Mouse (Mus musculus) liver, embryonic 16.5 days (tissue): ENCODE measurements around the gene Gm1673. TPM values are rescaled to one million over a fixed set of nuclear protein-coding genes. Genes with fewer than 3 reads are reported as not detected.

Experiments
- ATAC-seq: fragments of 200-750 bp; cut with Nextera tagmentation; 2 replicates; pipeline ENCODE4 v1.8.0; 2017; ENCODE audit warnings: low read depth, mild to moderate bottlenecking, moderate number of reproducible peaks, moderate library complexity
- H3K27ac ChIP-seq: fragments of 300-500 bp; sonication (generic); 2 replicates; pipeline ENCODE4 v1.5.1; 2014; ENCODE audit warnings: mild to moderate bottlenecking, low read length
- H3K27me3 ChIP-seq: fragments of 300-500 bp; sonication (generic); 2 replicates; pipeline ENCODE4 v1.6.1; 2014; ENCODE audit warnings: low read depth, low read length, mixed read lengths; ENCODE audit not compliant: control insufficient read depth, insufficient read depth
- H3K36me3 ChIP-seq: fragments of 300-500 bp; sonication (generic); 2 replicates; pipeline ENCODE4 v1.6.1; 2014; ENCODE audit warnings: mild to moderate bottlenecking; ENCODE audit not compliant: control insufficient read depth, insufficient read depth
- H3K4me1 ChIP-seq: fragments of 300-500 bp; sonication (generic); 2 replicates; pipeline ENCODE4 v1.6.1; 2014; ENCODE audit warnings: low read depth, low read length, mixed read lengths; ENCODE audit not compliant: control insufficient read depth
- H3K4me2 ChIP-seq: fragments of 300-500 bp; sonication (generic); 2 replicates; pipeline ENCODE4 v1.6.1; 2014; ENCODE audit warnings: low read depth, low read length, mixed read lengths
- H3K4me3 ChIP-seq: fragments of 300-500 bp; sonication (generic); 2 replicates; pipeline ENCODE4 v1.5.1; 2014; ENCODE audit warnings: low read depth, mild to moderate bottlenecking, low read length
- H3K9ac ChIP-seq: fragments of 300-500 bp; sonication (generic); 2 replicates; pipeline ENCODE4 v1.6.1; 2014; ENCODE audit warnings: low read depth, low read length
- H3K9me3 ChIP-seq: fragments of 300-500 bp; sonication (generic); replicated peaks from 2 replicates; pipeline ENCODE4 v1.6.1; 2016; ENCODE audit warnings: low read length; ENCODE audit not compliant: control insufficient read depth
- WGBS: fragments of 180-500 bp; shearing (Covaris S2); extraction: QIAGEN DNeasy Blood & Tissue Kit; methylation state at CpG from one replicate; pipeline ENCODE4 v1.1.7; 2014; ENCODE audit not compliant: insufficient replicate concordance; 5-methylcytosine and 5-hydroxymethylcytosine counted together
- polyA plus RNA-seq: library from polyadenylated mRNA; unstranded; fragments of >200 nt; fragmentation: Nextera tagmentation; extraction: Ambion mirVana; gene quantifications from 2 replicates; pipeline ENCODE4 v1.2.1, GENCODE M21; 2015

The Gm1673 gene
- polyA plus RNA-seq, 1 experiment from 2014 or later: 4.6 TPM

DNA sequence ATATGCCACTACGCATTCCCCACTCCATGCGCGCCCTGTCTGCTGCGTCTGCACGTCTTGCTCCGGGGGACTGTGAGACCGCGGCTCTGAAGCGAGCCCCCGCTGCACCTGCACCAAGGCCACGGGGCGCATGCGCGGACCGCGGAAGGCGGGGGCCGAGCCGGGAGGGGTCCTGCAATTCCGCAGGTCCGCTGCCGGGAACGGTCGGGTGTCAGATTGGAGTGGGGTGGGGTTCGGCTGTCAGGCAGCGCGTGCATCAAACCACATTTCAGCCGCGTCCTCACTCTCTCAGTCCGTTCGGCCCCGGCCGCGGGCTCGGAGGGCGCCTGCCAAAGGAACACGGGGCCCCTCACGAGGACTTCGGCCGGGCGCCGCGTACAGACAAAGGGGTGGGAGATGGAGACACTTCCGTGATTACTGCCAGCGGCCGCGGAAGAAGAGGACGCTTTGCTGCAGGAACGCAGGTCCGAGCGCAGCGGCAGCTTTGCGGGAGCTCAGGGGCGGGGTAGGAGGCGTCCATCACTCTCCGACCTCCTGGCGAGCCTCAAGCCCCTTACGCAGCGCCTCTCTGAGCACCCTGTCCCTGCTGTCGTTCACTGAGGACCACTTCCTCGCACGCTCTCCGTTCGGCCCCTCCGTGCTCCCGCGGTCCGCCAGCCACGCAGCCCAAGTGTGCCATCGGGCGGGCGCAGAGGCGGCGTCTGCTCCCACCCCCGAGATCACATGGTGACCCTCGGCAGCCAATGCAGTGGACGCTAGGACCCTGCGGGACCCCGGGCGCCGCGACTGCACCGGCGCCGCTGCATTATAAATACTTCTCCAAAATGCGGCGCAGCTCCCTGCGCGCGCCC is 12.8 kb downstream of the Gm1673 start, which contains the start of gene Nat8l:
Nat8l (plus strand) TSS at position 142 of the 851 bp plus-strand sequence.
- WGBS: under 1% methylated on average over 90 of the region's 90 CpGs
- Histone ChIP-seq H3K4me3 (peak within 1 kb of the TSS; percentile 60), H3K9ac (no peak within 1 kb of the TSS), H3K9me3 (no peaks in the 10 kb centered on the region), H3K4me2 (peak within 1 kb of the TSS; percentile 64), H3K27ac (no peak within 1 kb of the TSS; the same call in 1 of the 2 replicates), H3K4me1 (no peaks in the 10 kb centered on the region; the same call in none of the 2 replicates), H3K27me3 (peaks cover 50% of the 10 kb centered on the region), H3K36me3 (no peaks in the 10 kb centered on the region)
- 0 out of 2 replicates have a peak, but pooled peaks have one; percentile 35 for ATAC-seq

DNA sequence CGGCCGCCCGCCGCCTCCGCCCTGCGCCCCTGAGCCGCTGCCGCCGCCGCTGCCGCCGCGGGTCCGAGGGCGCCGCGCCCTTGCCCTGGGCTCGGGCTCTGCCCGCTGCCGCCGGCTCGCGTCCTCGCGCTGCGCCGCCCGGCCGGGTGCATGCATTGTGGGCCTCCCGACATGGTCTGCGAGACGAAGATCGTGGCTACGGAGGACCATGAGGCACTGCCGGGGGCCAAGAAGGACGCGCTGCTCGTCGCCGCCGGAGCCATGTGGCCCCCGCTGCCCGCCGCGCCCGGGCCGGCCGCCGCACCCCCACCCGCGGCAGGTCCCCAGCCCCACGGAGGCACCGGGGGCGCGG is 13.4 kb downstream of the Gm1673 start:
- under 1% methylated on average over 52 of the region's 55 CpGs for WGBS
- no peaks in the 10 kb centered on the region for H3K36me3 ChIP-seq
- H3K27ac ChIP-seq: no peak overlapping the region
- no peaks in the 10 kb centered on the region for H3K9me3 ChIP-seq
- H3K4me3 ChIP-seq: peak overlapping the region; percentile 60
- H3K4me1 ChIP-seq: no peaks in the 10 kb centered on the region; the same call in none of the 2 replicates
- ATAC-seq: no peak
- H3K9ac ChIP-seq: no peak overlapping the region
- peaks cover 50% of the 10 kb centered on the region for H3K27me3 ChIP-seq
- peak overlapping the region; percentile 64 for H3K4me2 ChIP-seq

DNA sequence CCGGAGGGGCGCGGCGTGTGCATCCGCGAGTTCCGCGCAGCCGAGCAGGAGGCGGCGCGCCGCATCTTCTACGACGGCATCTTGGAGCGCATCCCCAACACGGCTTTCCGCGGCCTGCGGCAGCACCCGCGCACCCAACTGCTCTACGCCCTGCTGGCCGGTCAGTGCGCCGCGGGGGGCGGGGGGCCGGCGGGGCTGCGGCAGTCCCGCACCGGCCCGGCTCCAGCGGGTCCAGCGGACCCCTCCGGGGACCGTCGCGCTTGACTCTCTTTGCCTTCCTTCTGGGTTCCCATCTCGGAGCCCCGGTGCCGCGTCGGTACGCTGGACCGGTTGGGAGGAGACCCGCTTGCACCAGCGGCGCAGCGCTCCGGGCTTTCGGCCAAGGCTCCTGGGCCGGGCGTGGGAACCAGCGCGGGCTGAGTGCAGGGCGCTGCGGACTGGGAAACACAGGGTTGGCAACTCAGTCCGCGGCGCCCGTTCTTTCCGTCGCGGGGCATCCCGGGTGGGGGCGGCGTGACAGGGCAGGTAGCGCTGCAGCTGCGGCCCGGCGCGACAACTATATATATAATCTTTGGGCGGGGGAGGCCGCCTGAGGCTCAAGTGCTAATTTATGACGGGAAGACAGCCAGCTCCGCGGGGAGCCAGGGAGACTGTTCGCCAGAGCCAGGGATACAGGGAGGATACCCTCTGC is 14.0 kb downstream of the Gm1673 start:
- H3K4me3 ChIP-seq: peak overlapping the region; percentile 60
- H3K4me1 ChIP-seq: no peaks in the 10 kb centered on the region; the same call in none of the 2 replicates
- H3K9me3 ChIP-seq: no peaks in the 10 kb centered on the region
- H3K36me3 ChIP-seq: no peaks in the 10 kb centered on the region
- peaks cover 50% of the 10 kb centered on the region for H3K27me3 ChIP-seq
- H3K27ac ChIP-seq: no peak overlapping the region
- no peak for ATAC-seq
- 1% methylated on average over 66 of the region's 80 CpGs for WGBS
- H3K4me2 ChIP-seq: peak overlapping the region; percentile 64
- H3K9ac ChIP-seq: no peak overlapping the region

DNA sequence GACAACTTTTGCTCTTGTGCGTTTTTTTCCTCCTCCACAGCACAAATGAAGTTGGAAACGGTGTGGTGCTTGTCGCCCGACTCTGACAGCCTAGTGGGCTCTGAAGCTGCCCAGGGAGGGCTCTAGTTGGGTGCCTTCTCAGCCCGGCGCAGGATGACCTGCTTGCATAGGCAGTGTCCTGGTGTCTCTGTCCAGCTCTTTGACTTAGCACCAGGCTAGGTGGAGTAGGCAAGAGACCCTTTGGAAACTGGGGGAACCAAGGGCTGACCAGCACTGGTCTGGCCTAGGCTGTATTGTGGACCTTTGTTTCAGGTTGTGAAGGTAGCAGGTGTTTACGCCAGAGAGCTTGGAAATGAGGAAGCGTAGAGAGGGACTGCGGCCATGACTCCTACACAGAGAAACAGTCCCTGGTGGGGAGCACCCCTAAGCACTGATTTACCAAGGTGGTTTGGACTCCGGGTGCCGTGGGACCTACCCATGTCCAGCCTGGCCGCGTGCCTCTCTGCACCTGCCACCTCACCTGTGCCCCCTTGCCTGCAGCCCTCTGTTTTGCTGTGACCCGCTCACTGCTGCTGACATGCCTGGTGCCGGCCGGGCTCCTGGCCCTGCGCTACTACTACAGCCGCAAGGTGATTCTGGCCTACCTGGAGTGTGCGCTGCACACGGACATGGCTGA is 14.7 kb downstream of the Gm1673 start:
- Histone ChIP-seq H3K4me2 (peak overlapping the region; percentile 64; the same call in 1 of the 2 replicates), H3K9me3 (no peaks in the 10 kb centered on the region), H3K4me1 (no peaks in the 10 kb centered on the region; the same call in none of the 2 replicates), H3K27me3 (peaks cover 50% of the 10 kb centered on the region), H3K27ac (no peak overlapping the region), H3K36me3 (no peaks in the 10 kb centered on the region), H3K4me3 (no peak overlapping the region), H3K9ac (no peak overlapping the region)
- no peak for ATAC-seq
- WGBS: 63% methylated on average over 20 of the region's 20 CpGs

DNA sequence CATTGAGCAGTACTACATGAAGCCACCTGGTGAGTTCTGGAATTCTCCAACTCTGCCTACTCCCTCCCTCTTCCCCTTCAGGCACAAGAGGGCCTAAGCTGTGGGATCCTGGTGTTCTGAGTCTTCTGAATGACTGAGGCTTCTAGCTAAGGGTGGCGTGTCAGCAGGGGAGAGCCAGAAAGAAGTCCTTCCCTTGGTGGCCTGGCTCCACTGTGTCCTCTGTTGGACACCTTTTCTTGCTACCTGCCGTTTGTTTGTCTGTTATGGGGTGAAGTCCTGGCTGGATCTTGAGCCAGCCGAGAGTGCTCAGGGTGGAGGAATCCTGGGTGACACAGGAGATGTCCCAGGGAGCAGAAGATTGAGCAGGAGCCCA is 15.3 kb downstream of the Gm1673 start:
- no peak for ATAC-seq
- no peak overlapping the region for H3K4me3 ChIP-seq
- H3K27me3 ChIP-seq: peaks cover 50% of the 10 kb centered on the region
- H3K9me3 ChIP-seq: no peaks in the 10 kb centered on the region
- H3K4me2 ChIP-seq: no peak overlapping the region
- H3K9ac ChIP-seq: no peak overlapping the region
- no peaks in the 10 kb centered on the region; the same call in none of the 2 replicates for H3K4me1 ChIP-seq
- WGBS: 76% methylated on average over 3 of the region's 3 CpGs
- no peak overlapping the region for H3K27ac ChIP-seq
- H3K36me3 ChIP-seq: no peaks in the 10 kb centered on the region

DNA sequence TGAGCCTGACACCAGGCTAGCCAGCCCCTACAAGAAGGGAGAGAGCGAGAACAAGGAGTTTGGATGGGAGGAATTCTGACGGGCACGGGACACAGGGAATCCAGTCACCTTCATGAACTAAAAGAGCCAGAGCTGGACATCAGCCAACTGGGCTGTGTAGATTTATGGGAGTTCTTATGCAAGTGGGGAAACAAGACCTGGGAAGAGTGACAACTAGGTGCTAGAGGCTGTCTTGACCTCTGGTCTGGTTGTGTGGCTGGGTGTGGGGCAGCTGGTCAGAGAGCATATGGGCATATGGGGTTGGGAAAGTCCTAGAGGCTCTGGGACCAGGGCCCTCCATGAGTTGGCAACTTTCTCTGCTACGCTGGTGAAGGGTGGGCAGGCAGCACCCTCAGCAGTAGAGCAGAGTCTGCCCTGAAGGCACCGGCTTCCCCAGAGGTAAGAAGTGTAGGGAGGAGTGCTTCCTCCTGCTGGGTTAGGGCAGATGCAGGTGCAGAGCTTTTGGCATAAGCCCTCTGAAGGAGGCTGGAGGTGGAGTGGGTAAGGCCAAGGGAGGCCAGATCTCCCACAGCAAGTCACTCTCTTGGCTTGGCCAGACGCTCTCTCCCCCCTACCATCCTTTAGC is 16.3 kb downstream of the Gm1673 start:
- Histone ChIP-seq H3K27me3 (peaks cover 43% of the 10 kb centered on the region), H3K9me3 (no peaks in the 10 kb centered on the region), H3K36me3 (no peaks in the 10 kb centered on the region), H3K4me1 (no peaks in the 10 kb centered on the region; the same call in none of the 2 replicates), H3K27ac (no peak overlapping the region), H3K4me2 (no peak overlapping the region), H3K9ac (no peak overlapping the region), H3K4me3 (no peak overlapping the region)
- ATAC-seq: no peak
- whole genome bisulfite sequencing: 60% methylated on average over 6 of the region's 6 CpGs

DNA sequence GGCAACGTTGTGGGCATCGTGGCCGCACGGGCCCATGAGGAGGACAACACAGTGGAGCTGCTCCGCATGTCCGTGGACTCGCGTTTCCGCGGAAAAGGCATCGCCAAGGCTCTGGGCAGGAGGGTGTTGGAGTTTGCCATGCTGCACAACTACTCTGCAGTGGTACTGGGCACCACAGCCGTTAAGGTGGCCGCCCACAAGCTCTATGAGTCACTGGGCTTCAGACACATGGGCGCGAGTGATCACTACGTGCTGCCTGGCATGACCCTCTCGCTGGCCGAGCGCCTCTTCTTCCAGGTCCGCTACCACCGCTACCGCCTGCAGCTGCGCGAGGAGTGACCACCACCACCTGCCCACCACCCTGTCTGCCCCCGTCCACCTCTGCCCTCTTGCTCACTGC is 17.6 kb downstream of the Gm1673 start:
- 85% methylated on average over 25 of the region's 25 CpGs for WGBS
- H3K9ac ChIP-seq: no peak overlapping the region
- no peaks in the 10 kb centered on the region for H3K9me3 ChIP-seq
- no peak overlapping the region for H3K4me3 ChIP-seq
- no peak for ATAC-seq
- no peaks in the 10 kb centered on the region; the same call in none of the 2 replicates for H3K4me1 ChIP-seq
- H3K27me3 ChIP-seq: peaks cover 31% of the 10 kb centered on the region
- H3K36me3 ChIP-seq: no peaks in the 10 kb centered on the region
- H3K27ac ChIP-seq: no peak overlapping the region
- no peak overlapping the region for H3K4me2 ChIP-seq

DNA sequence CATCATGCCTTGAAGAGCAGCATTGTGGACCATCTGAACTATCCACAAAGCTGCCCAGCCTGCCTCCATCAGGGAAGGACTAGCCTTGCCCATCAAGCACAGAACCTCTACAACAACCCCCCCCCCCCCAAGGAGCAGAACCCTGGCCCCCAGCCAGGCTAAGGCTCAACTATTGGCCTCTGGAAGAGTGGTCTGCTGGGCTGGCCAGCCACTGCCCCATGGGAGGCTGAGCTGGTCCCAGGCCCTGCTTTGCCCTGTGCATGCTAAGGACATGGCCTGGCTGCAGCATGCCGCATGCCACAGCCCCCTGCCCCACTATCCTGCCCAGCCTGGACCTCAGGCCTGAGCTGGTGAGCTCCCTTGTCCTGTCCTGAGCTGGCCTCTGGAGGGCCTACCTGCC is 18.2 kb downstream of the Gm1673 start:
- H3K36me3 ChIP-seq: no peaks in the 10 kb centered on the region
- no peak overlapping the region for H3K4me2 ChIP-seq
- H3K4me1 ChIP-seq: no peaks in the 10 kb centered on the region; the same call in 1 of the 2 replicates
- no peak overlapping the region for H3K27ac ChIP-seq
- H3K4me3 ChIP-seq: no peak overlapping the region
- 69% methylated on average over 1 of the region's 1 CpGs for WGBS
- H3K27me3 ChIP-seq: peaks cover 25% of the 10 kb centered on the region
- H3K9me3 ChIP-seq: no peaks in the 10 kb centered on the region
- H3K9ac ChIP-seq: no peak overlapping the region
- no peak for ATAC-seq
